Mouse (Mus musculus): ENCODE data around the gene Rnf141. TPM values are rescaled to one million over a fixed set of nuclear protein-coding genes. Genes with fewer than 3 reads are reported as not detected.

Gene Rnf141
- polyA plus RNA-seq, 1 experiment from 2014 or later: 28.8 TPM

DNA sequence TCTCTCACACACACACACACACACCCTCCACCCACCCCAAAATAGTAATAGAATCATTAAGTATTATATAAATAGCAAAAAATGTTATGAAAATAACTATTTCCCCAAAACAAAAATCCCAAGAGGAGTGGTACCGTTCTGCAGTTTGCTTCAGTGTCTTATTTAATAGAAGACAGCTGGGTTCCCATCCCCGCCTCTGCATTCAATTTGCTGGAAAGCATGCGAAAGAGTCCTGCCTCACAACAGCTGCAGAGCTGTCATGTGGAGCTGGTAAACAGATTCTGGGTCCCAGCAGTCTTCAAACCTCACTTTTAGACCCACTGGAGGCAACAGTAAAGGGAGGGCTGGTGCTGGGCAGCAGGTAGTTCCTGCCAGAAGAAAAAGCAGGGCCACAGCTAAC, 35.3 kb downstream of the Rnf141 start:
- 67% methylated on average over 3 of the region's 3 CpGs for whole genome bisulfite sequencing
- Histone ChIP-seq H3K4me3 (no peak overlapping the region), H3K36me3 (ENCODE audit: poor library complexity, severe bottlenecking) (peaks cover 6% of the 10 kb centered on the region; the same call in 1 of the 2 replicates), H3K9me3 (replicated peaks) (no peaks in the 10 kb centered on the region), H3K9ac (no peak overlapping the region), H3K27me3 (no peaks in the 10 kb centered on the region), H3K27ac (no peak overlapping the region), H3K4me2 (no peak overlapping the region), H3K4me1 (no peaks in the 10 kb centered on the region)
- no peak for ATAC-seq

DNA sequence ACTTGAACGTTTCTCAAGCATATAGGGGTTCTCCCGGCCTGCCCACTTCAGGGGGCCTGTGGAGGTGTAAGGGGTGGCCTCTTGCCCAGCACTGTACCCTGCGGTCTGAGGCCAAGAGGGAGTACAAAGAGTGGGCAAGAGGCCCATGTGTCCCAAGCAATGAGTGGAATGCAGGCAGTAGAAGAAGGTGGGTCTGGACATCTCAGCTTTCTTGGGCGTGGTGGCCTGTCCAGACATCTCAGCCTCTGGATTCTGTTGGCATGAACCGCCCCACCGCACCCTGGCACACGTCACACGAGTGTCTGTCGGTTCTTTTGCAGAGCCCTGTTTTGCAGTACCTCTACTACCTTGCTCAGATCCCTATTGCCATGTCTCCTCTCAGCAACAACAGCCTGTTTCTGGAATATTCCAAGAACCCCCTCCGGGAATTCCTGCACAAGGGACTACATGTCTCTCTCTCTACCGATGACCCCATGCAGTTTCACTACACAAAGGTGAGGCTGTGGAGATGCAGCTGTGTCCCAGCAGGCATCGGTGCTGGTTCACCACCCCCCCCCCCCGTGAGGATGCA, 36.7 kb downstream of the Rnf141 start:
- 94% methylated on average over 13 of the region's 13 CpGs for WGBS
- no peak for ATAC-seq
- no peaks in the 10 kb centered on the region for H3K9me3 ChIP-seq (replicated peaks)

GRCm38 (mm10) chr7:110804266-110804665, 40.0 kb downstream of the Rnf141 start:
- WGBS: 70% methylated on average over 3 of the region's 3 CpGs
- no peak for ATAC-seq
- no peaks in the 10 kb centered on the region for H3K9me3 ChIP-seq (replicated peaks)
- H3K9ac ChIP-seq: no peak overlapping the region
- H3K27ac ChIP-seq: no peak overlapping the region
- H3K4me2 ChIP-seq: no peak overlapping the region
- H3K4me3 ChIP-seq: no peak overlapping the region
- no peaks in the 10 kb centered on the region for H3K36me3 ChIP-seq (ENCODE audit: poor library complexity, severe bottlenecking)
- H3K27me3 ChIP-seq: no peaks in the 10 kb centered on the region
- no peaks in the 10 kb centered on the region for H3K4me1 ChIP-seq

More for the DNA sequence above, 36.7 kb downstream of the Rnf141 start:
- Histone ChIP-seq H3K4me2 (no peak overlapping the region), H3K4me1 (no peaks in the 10 kb centered on the region), H3K27ac (no peak overlapping the region), H3K36me3 (ENCODE audit: poor library complexity, severe bottlenecking) (peaks cover 2% of the 10 kb centered on the region; the same call in 1 of the 2 replicates), H3K27me3 (no peaks in the 10 kb centered on the region), H3K4me3 (no peak overlapping the region), H3K9ac (no peak overlapping the region)

GRCm38 (mm10) chr7:110803131-110803530, 41.1 kb downstream of the Rnf141 start:
- H3K9ac ChIP-seq: no peak overlapping the region
- H3K4me1 ChIP-seq: no peaks in the 10 kb centered on the region
- ATAC-seq: no peak
- 93% methylated on average over 10 of the region's 10 CpGs for WGBS
- no peaks in the 10 kb centered on the region for H3K36me3 ChIP-seq (ENCODE audit: poor library complexity, severe bottlenecking)
- H3K27ac ChIP-seq: no peak overlapping the region
- no peaks in the 10 kb centered on the region for H3K9me3 ChIP-seq (replicated peaks)
- H3K27me3 ChIP-seq: no peaks in the 10 kb centered on the region
- no peak overlapping the region for H3K4me2 ChIP-seq
- H3K4me3 ChIP-seq: no peak overlapping the region

GRCm38 (mm10) chr7:110801028-110801427, 43.2 kb downstream of the Rnf141 start:
- Histone ChIP-seq H3K9me3 (replicated peaks) (no peaks in the 10 kb centered on the region), H3K4me2 (no peak overlapping the region), H3K9ac (no peak overlapping the region), H3K27ac (no peak overlapping the region), H3K4me3 (no peak overlapping the region), H3K27me3 (no peaks in the 10 kb centered on the region), H3K4me1 (no peaks in the 10 kb centered on the region), H3K36me3 (ENCODE audit: poor library complexity, severe bottlenecking) (no peaks in the 10 kb centered on the region)
- WGBS: 2% methylated on average over 4 of the region's 4 CpGs
- ATAC-seq: peak; percentile 65

- Histone ChIP-seq H3K36me3 (ENCODE audit: poor library complexity, severe bottlenecking) (no peaks in the 10 kb centered on the region), H3K4me2 (no peak overlapping the region), H3K9me3 (replicated peaks) (no peaks in the 10 kb centered on the region), H3K27ac (no peak overlapping the region), H3K4me1 (no peaks in the 10 kb centered on the region), H3K4me3 (no peak overlapping the region), H3K9ac (no peak overlapping the region), H3K27me3 (no peaks in the 10 kb centered on the region)
- WGBS: 91% methylated on average over 11 of the region's 11 CpGs
- no peak for ATAC-seq
Observed at GRCm38 (mm10) chr7:110797722-110798409, 46.4 kb downstream of the Rnf141 start.

- 80% methylated on average over 12 of the region's 12 CpGs for WGBS
- H3K4me3 ChIP-seq: no peak overlapping the region
- no peak overlapping the region for H3K4me2 ChIP-seq
- no peak for ATAC-seq
- H3K27ac ChIP-seq: no peak overlapping the region
- H3K4me1 ChIP-seq: no peaks in the 10 kb centered on the region
- H3K36me3 ChIP-seq (ENCODE audit: poor library complexity, severe bottlenecking): no peaks in the 10 kb centered on the region
- H3K9ac ChIP-seq: no peak overlapping the region
- H3K27me3 ChIP-seq: no peaks in the 10 kb centered on the region
- no peaks in the 10 kb centered on the region for H3K9me3 ChIP-seq (replicated peaks)
Observed at GRCm38 (mm10) chr7:110796367-110797051, 47.7 kb downstream of the Rnf141 start.

- no peaks in the 10 kb centered on the region for H3K4me1 ChIP-seq
- no peak overlapping the region for H3K9ac ChIP-seq
- 79% methylated on average over 4 of the region's 4 CpGs for WGBS
- H3K36me3 ChIP-seq (ENCODE audit: poor library complexity, severe bottlenecking): no peaks in the 10 kb centered on the region
- H3K27ac ChIP-seq: no peak overlapping the region
- no peaks in the 10 kb centered on the region for H3K9me3 ChIP-seq (replicated peaks)
- no peak overlapping the region for H3K4me3 ChIP-seq
- no peaks in the 10 kb centered on the region for H3K27me3 ChIP-seq
- no peak overlapping the region for H3K4me2 ChIP-seq
- no peak for ATAC-seq
Observed at GRCm38 (mm10) chr7:110794722-110795121, 49.5 kb downstream of the Rnf141 start.

DNA sequence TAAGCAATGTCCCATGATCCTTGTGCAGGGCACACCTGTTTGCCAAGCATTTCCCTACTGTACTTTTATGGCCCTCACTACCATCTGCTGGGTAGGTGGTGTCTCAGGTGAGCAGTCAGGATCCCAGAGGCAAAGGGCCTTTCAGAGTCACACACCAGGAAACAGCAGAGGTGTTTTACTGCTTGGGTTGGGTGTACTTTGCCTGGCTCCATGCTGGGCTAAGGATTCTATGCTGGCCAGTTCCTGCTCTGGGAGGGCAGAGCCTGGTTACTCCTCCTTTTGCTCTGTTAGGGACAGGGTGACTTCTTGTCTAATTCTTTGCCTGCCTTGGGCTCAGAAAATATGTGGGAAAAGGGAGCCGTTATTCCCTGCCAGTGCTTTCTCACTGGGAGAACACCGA, 51.4 kb downstream of the Rnf141 start:
- H3K27ac ChIP-seq: no peak overlapping the region
- no peaks in the 10 kb centered on the region for H3K9me3 ChIP-seq (replicated peaks)
- no peaks in the 10 kb centered on the region for H3K27me3 ChIP-seq
- no peaks in the 10 kb centered on the region for H3K36me3 ChIP-seq (ENCODE audit: poor library complexity, severe bottlenecking)
- H3K4me3 ChIP-seq: no peak overlapping the region
- H3K4me1 ChIP-seq: no peaks in the 10 kb centered on the region
- WGBS: 80% methylated on average over 2 of the region's 2 CpGs
- ATAC-seq: no peak
- H3K9ac ChIP-seq: no peak overlapping the region
- H3K4me2 ChIP-seq: no peak overlapping the region

DNA sequence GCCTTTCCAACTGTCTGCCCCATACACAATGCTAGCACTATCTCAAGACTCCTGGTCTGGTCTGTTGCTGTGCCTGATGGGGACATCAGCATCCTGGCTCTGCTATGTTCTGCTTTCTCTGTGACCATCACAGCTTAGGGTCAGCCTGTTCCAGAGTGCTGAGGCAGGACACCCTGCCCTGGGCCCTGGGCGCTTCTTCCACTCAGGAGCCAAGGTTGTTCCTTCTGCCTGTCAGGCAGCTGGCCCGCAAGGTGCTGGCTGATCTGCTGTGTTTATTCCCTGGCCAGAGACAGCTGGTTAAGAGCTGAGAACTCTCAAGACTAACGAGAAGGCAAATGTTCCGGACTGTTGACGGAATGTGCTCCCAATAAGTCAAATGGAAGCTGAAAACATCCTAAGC, 52.1 kb downstream of the Rnf141 start:
- 84% methylated on average over 5 of the region's 5 CpGs for WGBS
- H3K4me3 ChIP-seq: no peak overlapping the region
- H3K4me2 ChIP-seq: no peak overlapping the region
- no peaks in the 10 kb centered on the region for H3K36me3 ChIP-seq (ENCODE audit: poor library complexity, severe bottlenecking)
- no peaks in the 10 kb centered on the region for H3K4me1 ChIP-seq
- ATAC-seq: no peak
- H3K27me3 ChIP-seq: no peaks in the 10 kb centered on the region
- no peak overlapping the region for H3K9ac ChIP-seq
- no peak overlapping the region for H3K27ac ChIP-seq
- H3K9me3 ChIP-seq (replicated peaks): no peaks in the 10 kb centered on the region

DNA sequence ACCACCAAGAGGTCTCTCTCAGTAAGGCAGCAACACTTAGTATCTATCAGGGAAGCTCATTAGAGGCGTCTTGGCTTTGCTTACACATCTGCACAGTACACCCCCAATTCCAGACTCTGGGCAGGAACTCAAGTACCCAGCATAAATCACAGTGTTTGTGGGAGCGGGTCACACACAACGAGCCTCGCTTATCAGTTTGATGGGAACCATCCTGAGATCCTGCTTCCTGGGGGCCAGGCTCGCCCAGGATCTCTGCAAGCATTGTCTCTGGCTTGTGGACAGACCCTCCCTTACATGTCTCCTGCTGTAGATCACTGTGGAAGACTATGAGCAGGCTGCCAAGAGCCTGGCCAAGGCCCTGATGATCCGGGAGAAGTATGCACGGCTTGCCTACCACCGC, 53.4 kb downstream of the Rnf141 start:
- no peak for ATAC-seq

DNA sequence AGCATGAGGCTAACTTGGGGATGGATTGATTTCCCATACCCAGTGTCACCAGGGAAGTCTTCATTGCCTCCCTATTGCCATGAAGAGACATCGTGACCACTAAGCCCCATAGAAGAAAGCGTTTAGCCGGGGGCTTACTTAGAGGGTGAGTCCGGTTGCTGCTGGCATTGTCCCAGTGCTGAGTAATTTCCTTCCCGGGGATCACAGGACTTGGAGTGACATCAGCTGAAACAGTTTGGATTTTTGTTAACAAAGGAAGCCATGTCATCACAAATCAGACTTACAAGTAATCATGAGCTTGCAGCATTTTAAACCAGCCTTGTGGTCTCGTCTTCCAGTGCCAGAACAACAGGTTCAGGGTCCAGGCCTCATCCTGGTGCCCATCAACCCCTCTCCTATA, 56.9 kb downstream of the Rnf141 start:
- Histone ChIP-seq H3K27ac (no peak overlapping the region), H3K4me2 (no peak overlapping the region), H3K4me3 (no peak overlapping the region), H3K9ac (no peak overlapping the region), H3K4me1 (no peaks in the 10 kb centered on the region), H3K36me3 (ENCODE audit: poor library complexity, severe bottlenecking) (no peaks in the 10 kb centered on the region), H3K9me3 (replicated peaks) (no peaks in the 10 kb centered on the region), H3K27me3 (no peaks in the 10 kb centered on the region)
- 80% methylated on average over 6 of the region's 6 CpGs for WGBS
- no peak for ATAC-seq

More for the DNA sequence above, 53.4 kb downstream of the Rnf141 start:
- Histone ChIP-seq H3K27ac (no peak overlapping the region), H3K36me3 (ENCODE audit: poor library complexity, severe bottlenecking) (no peaks in the 10 kb centered on the region), H3K4me3 (no peak overlapping the region), H3K4me2 (no peak overlapping the region), H3K4me1 (no peaks in the 10 kb centered on the region), H3K27me3 (no peaks in the 10 kb centered on the region), H3K9me3 (replicated peaks) (no peaks in the 10 kb centered on the region), H3K9ac (no peak overlapping the region)
- WGBS: 90% methylated on average over 8 of the region's 8 CpGs

All from forebrain, embryonic 13.5 days (tissue).